Mouse (Mus musculus): ENCODE measurements around the gene Abca4.

GRCm38 (mm10) chr3:122122838-122123237 is 78.6 kb downstream of the Abca4 start:
- no peak for TF ChIP-seq ZMIZ1 (IDR thresholded peaks at IDR 0.05; ENCODE audit: low read depth, low read length)
- no peak for TF ChIP-seq SMC3 (IDR thresholded peaks at IDR 0.05; ENCODE audit: low read depth, low read length)
- TF ChIP-seq CTCF (IDR thresholded peaks at IDR 0.05 in 2 of 3, conservative IDR thresholded peaks at IDR 0.05 in 1 of 3; ENCODE audit: control insufficient read depth in 1 of 3, insufficient read depth in 1 of 3, low read depth in 2 of 3, low read length in 3 of 3, poor library complexity in 1 of 3, severe bottlenecking in 1 of 3) = no peak
- no peak for TF ChIP-seq POLR2AphosphoS2 (IDR thresholded peaks at IDR 0.05; ENCODE audit: low read length)
- TF ChIP-seq POLR2A (IDR thresholded peaks at IDR 0.05; ENCODE audit: control insufficient read depth in 1 of 2, insufficient read depth in 1 of 2, low read depth in 1 of 2, low read length in 2 of 2, poor library complexity in 1 of 2) = no peak
- TF ChIP-seq MXI1 (IDR thresholded peaks at IDR 0.05; ENCODE audit: low read depth, low read length) = no peak
- no peak for TF ChIP-seq ZNF384 (IDR thresholded peaks at IDR 0.05; ENCODE audit: low read depth, low read length)
- no peak for TF ChIP-seq GABPA (IDR thresholded peaks at IDR 0.05; ENCODE audit: low read depth, low read length)
- TF ChIP-seq NELFE (IDR thresholded peaks at IDR 0.05; ENCODE audit: low read depth, low read length) = no peak
